Mouse (Mus musculus): Measurements from ENCODE around the gene Apol7c. TPM values are rescaled to one million over a fixed set of nuclear protein-coding genes. Genes with fewer than 3 reads are reported as not detected.
A peak's percentile ranks its signal among the peaks of the same experiment; 100 is the strongest.
"Not testable (repeated sequence)": the region's sequence is repeated elsewhere in the genome, so short reads cannot be mapped to it uniquely, and the experiment has no call there.

Gene Apol7c
- polyA plus RNA-seq (2012; rRNA removed) = 15.3 and 19.6 TPM in 2 replicates

DNA sequence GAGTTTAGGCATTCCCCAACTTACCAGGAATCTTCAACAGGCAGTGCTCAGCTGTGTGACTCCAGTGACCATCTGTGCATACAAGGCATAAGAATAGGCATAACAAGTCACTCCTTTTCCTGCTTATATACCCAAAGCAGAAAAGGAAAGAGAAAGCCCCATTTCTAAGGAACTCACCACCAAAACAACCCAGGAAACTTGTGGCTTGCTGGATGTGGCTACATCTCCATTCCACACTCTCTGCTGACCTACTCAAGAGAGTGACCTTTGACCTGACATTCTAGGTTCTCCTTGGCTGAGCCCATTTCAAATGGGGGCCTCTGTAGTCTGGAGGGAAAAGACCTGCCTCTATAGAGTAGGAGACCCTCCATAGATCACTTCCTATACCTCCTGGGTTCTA lies at the start of gene Apol7c:
TSS of gene Apol7c (minus strand) at position 101 of the 400 bp plus-strand sequence.
- peak within 1 kb of the TSS; percentile 22; the same call in 1 of the 2 replicates for H3K4me3 ChIP-seq (ENCODE audit: low read depth, low read length)
- no peaks in the 10 kb centered on the region for H3K4me1 ChIP-seq (ENCODE audit: control insufficient read depth, insufficient read depth, insufficient read length, low read length)
- H3K27ac ChIP-seq (ENCODE audit: insufficient read depth, low read depth, low read length) = 0 out of 2 replicates have a peak within 1 kb of the TSS, but pooled peaks have one; percentile 7
- no peak for TF ChIP-seq CTCF (IDR thresholded peaks at IDR 0.05; ENCODE audit: extremely low read depth, insufficient read length, insufficient replicate concordance, low read depth, low read length)
- TF ChIP-seq POLR2A (IDR thresholded peaks at IDR 0.05; ENCODE audit: low read depth, low read length) = no peak
- no peaks in the 10 kb centered on the region for H3K27me3 ChIP-seq (ENCODE audit: control insufficient read depth, insufficient read depth, low read length)
- no peaks in the 10 kb centered on the region for H3K36me3 ChIP-seq (ENCODE audit: control insufficient read depth, insufficient read depth, low read length)

DNA sequence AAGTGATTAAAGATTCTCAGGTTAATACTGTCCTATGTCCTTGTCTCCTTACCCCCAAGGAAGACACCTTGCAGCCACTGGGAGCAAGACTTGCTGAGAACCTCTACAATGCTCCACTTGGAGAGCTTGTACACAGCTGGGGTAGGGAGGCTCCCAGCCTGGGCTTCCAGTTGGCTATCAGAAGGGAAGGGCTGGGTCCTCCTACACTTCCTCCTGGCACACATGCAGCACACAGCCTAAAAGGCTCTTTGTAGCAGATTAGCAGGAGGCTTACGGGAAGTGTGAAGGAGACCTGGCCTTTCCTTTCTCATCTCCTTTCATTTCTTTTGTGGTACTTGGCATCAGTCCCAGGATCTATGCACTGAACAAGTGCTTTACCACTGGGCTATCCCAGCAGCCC lies 48.6 kb upstream of the Apol7c start:
- 11% methylated on average over 1 of the region's 1 CpGs for WGBS
- H3K4me3 ChIP-seq (ENCODE audit: low read depth, low read length) = no peak overlapping the region
- TF ChIP-seq CTCF (IDR thresholded peaks at IDR 0.05; ENCODE audit: extremely low read depth, insufficient read length, insufficient replicate concordance, low read depth, low read length) = no peak
- TF ChIP-seq POLR2A (IDR thresholded peaks at IDR 0.05; ENCODE audit: low read depth, low read length) = no peak
- no peak overlapping the region; the same call in 1 of the 2 replicates for H3K27ac ChIP-seq (ENCODE audit: insufficient read depth, low read depth, low read length)
- H3K4me1 ChIP-seq (ENCODE audit: control insufficient read depth, insufficient read depth, insufficient read length, low read length) = peaks cover 4% of the 10 kb centered on the region; the same call in 1 of the 2 replicates
- H3K36me3 ChIP-seq (ENCODE audit: control insufficient read depth, insufficient read depth, low read length) = no peaks in the 10 kb centered on the region
- no peaks in the 10 kb centered on the region for H3K27me3 ChIP-seq (ENCODE audit: control insufficient read depth, insufficient read depth, low read length)

DNA sequence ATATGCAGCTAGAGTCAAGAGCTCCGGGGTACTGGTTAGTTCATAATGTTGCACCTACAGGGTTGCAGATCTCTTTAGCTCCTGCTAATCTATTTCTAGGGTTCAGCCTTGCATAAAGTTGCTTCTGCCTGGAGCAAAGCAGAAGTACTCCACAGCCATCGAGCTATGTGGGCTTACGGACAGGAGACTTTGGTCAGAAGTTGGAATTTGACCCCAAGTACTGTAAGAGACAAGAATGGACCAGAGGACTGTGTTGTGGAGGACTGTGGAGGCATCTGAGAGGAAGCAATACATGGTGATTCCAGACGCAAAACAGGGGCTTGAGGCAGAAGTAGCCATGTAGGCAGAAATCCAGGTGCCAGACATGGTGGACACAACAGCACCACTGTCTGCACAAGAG lies 46.2 kb upstream of the Apol7c start:
- Histone ChIP-seq H3K36me3 (ENCODE audit: control insufficient read depth, insufficient read depth, low read length) (no peaks in the 10 kb centered on the region), H3K4me3 (ENCODE audit: low read depth, low read length) (no peak overlapping the region), H3K4me1 (ENCODE audit: control insufficient read depth, insufficient read depth, insufficient read length, low read length) (peaks cover 4% of the 10 kb centered on the region; the same call in 1 of the 2 replicates), H3K27ac (ENCODE audit: insufficient read depth, low read depth, low read length) (no peak overlapping the region), H3K27me3 (ENCODE audit: control insufficient read depth, insufficient read depth, low read length) (no peaks in the 10 kb centered on the region)
- 65% methylated on average over 4 of the region's 4 CpGs for WGBS
- TF ChIP-seq CTCF (IDR thresholded peaks at IDR 0.05; ENCODE audit: extremely low read depth, insufficient read length, insufficient replicate concordance, low read depth, low read length) = no peak
- TF ChIP-seq POLR2A (IDR thresholded peaks at IDR 0.05; ENCODE audit: low read depth, low read length) = no peak

DNA sequence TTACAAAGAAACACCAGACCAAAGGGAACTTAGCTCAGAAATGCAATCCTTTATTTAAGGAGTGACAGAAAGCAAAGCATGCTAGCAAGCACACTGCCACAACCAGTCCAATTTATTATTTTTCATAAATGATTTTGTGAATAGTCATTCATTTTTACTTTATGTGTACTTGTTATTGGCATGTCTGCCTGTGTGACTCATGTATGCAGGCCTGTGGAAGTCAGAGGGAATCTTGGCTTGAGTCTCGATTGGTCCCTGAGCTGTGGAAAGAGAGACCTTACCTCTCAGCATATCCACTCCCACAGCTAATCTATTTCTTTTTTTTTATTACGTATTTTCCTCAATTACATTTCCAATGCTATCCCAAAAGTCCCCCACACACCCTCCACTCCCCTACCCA lies 45.7 kb upstream of the Apol7c start:
- TF ChIP-seq CTCF (IDR thresholded peaks at IDR 0.05; ENCODE audit: extremely low read depth, insufficient read length, insufficient replicate concordance, low read depth, low read length) (no peak), POLR2A (IDR thresholded peaks at IDR 0.05; ENCODE audit: low read depth, low read length) (no peak)
- no peak overlapping the region for H3K4me3 ChIP-seq (ENCODE audit: low read depth, low read length)
- no peak overlapping the region for H3K27ac ChIP-seq (ENCODE audit: insufficient read depth, low read depth, low read length)
- WGBS = 96% methylated on average over 2 of the region's 2 CpGs
- no peaks in the 10 kb centered on the region for H3K36me3 ChIP-seq (ENCODE audit: control insufficient read depth, insufficient read depth, low read length)
- H3K27me3 ChIP-seq (ENCODE audit: control insufficient read depth, insufficient read depth, low read length) = no peaks in the 10 kb centered on the region
- peaks cover 4% of the 10 kb centered on the region; the same call in 1 of the 2 replicates for H3K4me1 ChIP-seq (ENCODE audit: control insufficient read depth, insufficient read depth, insufficient read length, low read length)

DNA sequence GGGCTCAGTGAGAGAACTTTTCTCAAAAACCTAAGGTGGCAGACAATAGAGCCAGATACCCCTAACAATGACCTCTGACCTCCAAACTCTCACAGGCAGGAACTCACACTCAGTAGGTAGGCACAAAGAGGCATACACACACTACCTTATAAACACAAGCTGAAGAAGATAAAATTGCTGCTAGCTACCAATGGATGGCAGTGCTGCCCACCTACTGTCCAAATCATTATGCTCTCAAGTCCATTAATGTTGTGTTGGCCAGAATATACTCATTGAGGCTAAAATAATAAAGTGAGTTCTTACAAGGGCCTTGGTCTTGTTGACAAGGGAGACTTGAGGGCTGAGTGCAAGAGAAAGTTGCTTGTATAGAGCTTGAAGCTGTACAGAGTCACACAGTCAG lies 30.1 kb upstream of the Apol7c start:
- Histone ChIP-seq H3K27ac (ENCODE audit: insufficient read depth, low read depth, low read length) (no peak overlapping the region), H3K4me1 (ENCODE audit: control insufficient read depth, insufficient read depth, insufficient read length, low read length) (no peaks in the 10 kb centered on the region), H3K4me3 (ENCODE audit: low read depth, low read length) (no peak overlapping the region), H3K27me3 (ENCODE audit: control insufficient read depth, insufficient read depth, low read length) (no peaks in the 10 kb centered on the region), H3K36me3 (ENCODE audit: control insufficient read depth, insufficient read depth, low read length) (no peaks in the 10 kb centered on the region)
- TF ChIP-seq POLR2A (IDR thresholded peaks at IDR 0.05; ENCODE audit: low read depth, low read length) (no peak), CTCF (IDR thresholded peaks at IDR 0.05; ENCODE audit: extremely low read depth, insufficient read length, insufficient replicate concordance, low read depth, low read length) (no peak)

DNA sequence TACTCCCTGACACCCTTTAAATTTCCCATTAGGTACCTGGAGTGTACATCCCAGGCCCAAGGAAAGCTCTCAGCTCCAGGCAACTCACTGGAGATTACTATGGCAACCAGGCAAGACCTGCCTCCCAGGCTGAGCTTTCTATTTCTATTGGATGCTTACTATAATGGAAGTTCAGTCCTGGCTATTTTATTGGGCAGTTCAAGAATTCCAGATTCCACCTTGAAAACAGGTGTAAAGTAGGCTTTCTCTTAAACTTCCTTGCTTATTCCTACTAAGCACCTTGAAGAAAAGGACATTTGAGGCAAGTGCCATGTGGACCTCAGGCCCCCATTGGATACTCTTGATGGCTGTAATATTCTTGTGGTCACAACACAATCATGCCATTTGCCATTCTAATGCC lies 28.7 kb upstream of the Apol7c start, which contains the start of gene 1700025B11Rik:
TSS of gene 1700025B11Rik (minus strand) at position 101 of the 400 bp plus-strand sequence.
- no peak for TF ChIP-seq CTCF (IDR thresholded peaks at IDR 0.05; ENCODE audit: extremely low read depth, insufficient read length, insufficient replicate concordance, low read depth, low read length)
- TF ChIP-seq POLR2A (IDR thresholded peaks at IDR 0.05; ENCODE audit: low read depth, low read length) = no peak
- Histone ChIP-seq H3K4me3 (ENCODE audit: low read depth, low read length) (no peak within 1 kb of the TSS), H3K36me3 (ENCODE audit: control insufficient read depth, insufficient read depth, low read length) (no peaks in the 10 kb centered on the region), H3K27me3 (ENCODE audit: control insufficient read depth, insufficient read depth, low read length) (no peaks in the 10 kb centered on the region), H3K4me1 (ENCODE audit: control insufficient read depth, insufficient read depth, insufficient read length, low read length) (no peaks in the 10 kb centered on the region), H3K27ac (ENCODE audit: insufficient read depth, low read depth, low read length) (no peak within 1 kb of the TSS)

DNA sequence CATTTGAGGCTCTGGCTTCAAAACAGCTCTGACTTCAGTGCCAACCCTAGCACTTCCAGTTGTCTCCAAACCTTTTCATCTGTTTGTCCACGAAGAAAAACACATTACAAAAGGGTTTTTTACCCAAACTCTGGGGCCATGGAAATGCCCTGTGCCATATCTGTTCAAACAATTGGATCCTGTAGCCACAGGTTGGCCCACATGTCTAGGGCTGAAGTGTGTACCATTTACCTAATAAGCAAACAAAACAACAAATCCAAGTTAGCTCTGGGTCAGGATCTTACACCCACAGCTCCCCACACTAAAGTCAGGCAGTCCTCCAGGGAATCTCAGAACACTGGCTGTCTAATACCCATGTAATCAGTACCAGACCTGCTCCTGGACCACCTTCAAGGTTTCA lies 6.1 kb upstream of the Apol7c start:
- not testable (repeated sequence) for H3K27me3 ChIP-seq (ENCODE audit: control insufficient read depth, insufficient read depth, low read length); H3K36me3 ChIP-seq (ENCODE audit: control insufficient read depth, insufficient read depth, low read length); H3K4me1 ChIP-seq (ENCODE audit: control insufficient read depth, insufficient read depth, insufficient read length, low read length); H3K4me3 ChIP-seq (ENCODE audit: low read depth, low read length)
- H3K27ac ChIP-seq (ENCODE audit: insufficient read depth, low read depth, low read length) = 0 out of 2 replicates have a peak overlapping the region, but pooled peaks have one; percentile 15
- WGBS = 38% methylated on average over 1 of the region's 1 CpGs

All from small intestine, adult 2 months (tissue).